Mouse (Mus musculus): ENCODE data around the gene Eipr1. TPM values are rescaled to one million over a fixed set of nuclear protein-coding genes. Genes with fewer than 3 reads are reported as not detected.

Eipr1 gene
- polyA plus RNA-seq, 1 experiment from 2014 or later: 24.9 TPM

DNA sequence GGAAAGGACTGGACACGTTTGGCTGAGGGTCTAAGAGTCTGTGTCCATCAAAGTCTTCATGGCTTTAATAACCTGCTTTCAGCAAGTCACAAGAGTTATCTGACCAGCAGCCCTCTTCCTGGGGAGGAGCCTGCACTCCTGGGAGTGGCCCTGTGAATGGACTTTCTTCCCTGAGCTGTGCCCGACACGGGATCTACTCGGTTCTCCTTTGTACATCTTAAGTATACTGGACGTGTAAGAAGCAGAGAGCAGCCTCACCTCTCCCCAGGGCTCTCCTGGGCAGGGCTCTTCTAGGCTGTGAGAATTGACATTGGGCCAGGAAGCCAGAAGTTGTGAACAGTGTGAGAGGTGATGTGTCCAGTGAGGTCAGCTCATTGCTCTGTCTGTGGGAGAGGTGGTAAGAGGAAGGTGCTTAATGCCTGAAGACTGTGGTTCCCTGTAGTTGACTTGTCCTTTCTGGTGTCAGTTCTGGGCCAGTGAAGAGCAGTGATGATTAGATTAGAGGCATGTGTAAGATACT is 89.6 kb downstream of the Eipr1 start:
- Histone ChIP-seq H3K27me3 (ENCODE audit: control insufficient read depth, insufficient read depth, low read length) (no peaks in the 10 kb centered on the region), H3K36me3 (ENCODE audit: control insufficient read depth, insufficient read depth) (no peaks in the 10 kb centered on the region), H3K27ac (ENCODE audit: low read length) (no peak overlapping the region), H3K9ac (ENCODE audit: low read length) (no peak overlapping the region), H3K4me2 (ENCODE audit: low read depth, low read length) (no peak overlapping the region), H3K4me3 (ENCODE audit: low read length) (no peak overlapping the region), H3K4me1 (ENCODE audit: control insufficient read depth, insufficient read depth, low read length) (no peaks in the 10 kb centered on the region), H3K9me3 (replicated peaks; ENCODE audit: control insufficient read depth, low read length) (no peaks in the 10 kb centered on the region)
- no peak for ATAC-seq (replicated peaks; ENCODE audit: extremely low read depth, insufficient read depth, low FRiP score)
- WGBS: 65% methylated on average over 5 of the region's 5 CpGs

- 85% methylated on average over 8 of the region's 8 CpGs for whole genome bisulfite sequencing
- ATAC-seq (replicated peaks; ENCODE audit: extremely low read depth, insufficient read depth, low FRiP score): no peak
Measured at GRCm38 (mm10) chr12:28845811-28846210, 94.2 kb downstream of the Eipr1 start.

DNA sequence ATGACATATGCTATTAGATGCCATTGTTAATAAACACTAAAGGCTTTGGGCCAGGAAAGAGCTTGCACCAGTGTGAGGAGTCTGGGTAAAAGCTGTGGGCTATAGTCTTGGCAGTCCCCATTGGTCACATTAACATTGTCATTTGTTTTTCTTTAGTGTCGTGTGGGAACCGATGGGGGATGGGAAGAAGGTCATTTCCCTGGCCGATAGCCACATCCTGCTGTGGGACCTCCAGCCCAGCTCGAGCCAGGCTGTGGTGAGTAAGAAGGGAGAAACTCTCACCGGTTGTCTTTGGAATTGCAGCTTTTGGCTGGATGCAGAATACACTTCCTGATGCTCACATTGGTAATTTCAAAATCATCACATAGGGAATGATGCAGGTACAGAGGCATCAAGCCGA is 95.8 kb downstream of the Eipr1 start:
- 68% methylated on average over 6 of the region's 6 CpGs for WGBS
- ATAC-seq (replicated peaks; ENCODE audit: extremely low read depth, insufficient read depth, low FRiP score): no peak
- Histone ChIP-seq H3K27me3 (ENCODE audit: control insufficient read depth, insufficient read depth, low read length) (no peaks in the 10 kb centered on the region), H3K36me3 (ENCODE audit: control insufficient read depth, insufficient read depth) (no peaks in the 10 kb centered on the region), H3K27ac (ENCODE audit: low read length) (no peak overlapping the region), H3K4me3 (ENCODE audit: low read length) (no peak overlapping the region), H3K9ac (ENCODE audit: low read length) (no peak overlapping the region), H3K4me1 (ENCODE audit: control insufficient read depth, insufficient read depth, low read length) (no peaks in the 10 kb centered on the region), H3K4me2 (ENCODE audit: low read depth, low read length) (no peak overlapping the region), H3K9me3 (replicated peaks; ENCODE audit: control insufficient read depth, low read length) (no peaks in the 10 kb centered on the region)

More at GRCm38 (mm10) chr12:28845811-28846210, 94.2 kb downstream of the Eipr1 start:
- no peak overlapping the region for H3K27ac ChIP-seq (ENCODE audit: low read length)
- H3K9me3 ChIP-seq (replicated peaks; ENCODE audit: control insufficient read depth, low read length): no peaks in the 10 kb centered on the region
- no peaks in the 10 kb centered on the region for H3K36me3 ChIP-seq (ENCODE audit: control insufficient read depth, insufficient read depth)
- H3K4me2 ChIP-seq (ENCODE audit: low read depth, low read length): no peak overlapping the region
- H3K9ac ChIP-seq (ENCODE audit: low read length): no peak overlapping the region
- H3K4me1 ChIP-seq (ENCODE audit: control insufficient read depth, insufficient read depth, low read length): no peaks in the 10 kb centered on the region
- H3K27me3 ChIP-seq (ENCODE audit: control insufficient read depth, insufficient read depth, low read length): no peaks in the 10 kb centered on the region
- H3K4me3 ChIP-seq (ENCODE audit: low read length): no peak overlapping the region

DNA sequence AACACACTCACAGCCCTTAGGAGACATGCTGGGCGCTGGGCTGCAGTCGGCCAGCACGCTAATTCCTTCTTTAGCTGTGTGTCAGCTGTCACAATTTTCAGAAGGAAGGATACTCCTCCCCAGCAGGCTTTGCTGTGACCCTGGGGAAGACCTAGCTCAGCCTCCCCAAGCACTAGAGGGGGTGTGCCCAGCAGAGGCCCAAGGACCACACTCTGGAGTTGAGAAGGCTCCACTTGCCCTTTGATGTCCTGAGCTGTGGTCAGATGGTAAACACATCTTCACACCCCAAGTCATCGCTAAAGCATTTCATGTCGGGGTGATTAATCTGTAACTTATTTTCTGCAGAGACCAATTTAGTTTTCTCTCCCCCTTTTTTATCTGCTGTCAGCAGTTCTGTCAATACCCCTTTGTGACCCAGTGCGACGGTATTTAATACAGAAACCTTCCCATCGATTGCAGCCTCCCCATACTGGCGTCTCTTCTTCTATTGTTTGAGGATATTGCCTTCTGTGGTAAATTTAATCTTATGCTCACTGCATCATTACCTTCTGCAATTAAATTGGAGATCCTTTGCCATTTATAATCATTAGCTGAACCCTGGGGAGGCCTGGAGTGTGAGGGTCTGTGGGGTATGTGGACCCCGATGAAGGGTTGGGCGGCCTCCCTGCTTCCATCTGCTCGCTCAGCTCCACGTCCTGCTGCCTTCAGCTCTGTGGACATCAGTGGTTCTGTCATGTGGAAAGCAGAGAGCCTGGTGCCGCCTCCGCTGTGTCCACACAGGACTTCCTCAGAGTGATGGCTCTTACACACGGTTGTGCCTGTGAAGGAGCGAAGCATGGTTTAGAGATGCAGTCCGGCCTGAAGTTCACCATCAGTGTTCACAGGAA is 97.4 kb downstream of the Eipr1 start:
- no peak overlapping the region for H3K4me3 ChIP-seq (ENCODE audit: low read length)
- no peaks in the 10 kb centered on the region for H3K27me3 ChIP-seq (ENCODE audit: control insufficient read depth, insufficient read depth, low read length)
- no peaks in the 10 kb centered on the region for H3K9me3 ChIP-seq (replicated peaks; ENCODE audit: control insufficient read depth, low read length)
- no peak overlapping the region for H3K27ac ChIP-seq (ENCODE audit: low read length)
- H3K9ac ChIP-seq (ENCODE audit: low read length): no peak overlapping the region
- no peak overlapping the region for H3K4me2 ChIP-seq (ENCODE audit: low read depth, low read length)
- no peaks in the 10 kb centered on the region for H3K36me3 ChIP-seq (ENCODE audit: control insufficient read depth, insufficient read depth)
- H3K4me1 ChIP-seq (ENCODE audit: control insufficient read depth, insufficient read depth, low read length): no peaks in the 10 kb centered on the region
- no peak for ATAC-seq (replicated peaks; ENCODE audit: extremely low read depth, insufficient read depth, low FRiP score)
- 77% methylated on average over 18 of the region's 18 CpGs for WGBS

DNA sequence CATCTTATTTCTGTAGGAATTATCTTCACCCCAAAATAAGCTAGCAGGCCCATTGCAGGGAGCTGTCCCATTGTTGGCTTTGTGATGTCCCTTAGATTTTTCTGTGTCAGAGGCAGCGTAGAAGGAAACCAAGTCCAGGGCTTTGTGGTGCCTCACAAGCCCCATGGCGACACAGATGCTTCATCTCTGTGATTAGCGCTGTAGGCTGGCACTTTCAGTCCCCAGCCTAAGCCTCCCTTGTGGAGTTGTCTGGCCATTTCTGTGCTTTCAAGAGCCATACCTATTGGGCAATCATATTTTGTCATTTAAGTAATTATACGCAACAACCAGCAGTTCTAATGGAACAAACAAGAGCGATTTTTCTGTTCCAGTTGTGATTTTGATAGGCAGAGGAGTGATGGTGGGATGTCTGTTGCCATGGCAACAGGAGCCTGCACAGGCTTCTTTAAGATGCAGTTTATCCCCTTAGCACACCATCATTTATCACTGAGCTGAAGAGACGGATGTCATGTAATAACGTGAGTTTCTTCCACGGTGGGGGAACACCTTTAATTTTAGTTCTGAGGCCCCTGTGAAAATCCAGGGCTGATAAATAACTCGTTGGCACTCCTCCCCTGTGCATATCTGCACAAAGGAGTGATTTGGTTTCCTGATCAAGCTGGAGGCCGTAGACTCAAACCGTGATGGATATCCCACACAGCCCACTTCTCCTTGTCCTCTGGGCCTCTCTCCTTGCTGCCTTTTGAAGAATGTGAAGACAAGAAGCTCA is 108.1 kb downstream of the Eipr1 start:
- no peaks in the 10 kb centered on the region for H3K36me3 ChIP-seq (ENCODE audit: control insufficient read depth, insufficient read depth)
- no peak overlapping the region for H3K9ac ChIP-seq (ENCODE audit: low read length)
- peaks cover 6% of the 10 kb centered on the region; the same call in 1 of the 2 replicates for H3K4me1 ChIP-seq (ENCODE audit: control insufficient read depth, insufficient read depth, low read length)
- WGBS: 72% methylated on average over 11 of the region's 11 CpGs
- no peak overlapping the region for H3K27ac ChIP-seq (ENCODE audit: low read length)
- no peak for ATAC-seq (replicated peaks; ENCODE audit: extremely low read depth, insufficient read depth, low FRiP score)
- H3K4me2 ChIP-seq (ENCODE audit: low read depth, low read length): no peak overlapping the region
- peaks cover 3% of the 10 kb centered on the region for H3K27me3 ChIP-seq (ENCODE audit: control insufficient read depth, insufficient read depth, low read length)
- H3K4me3 ChIP-seq (ENCODE audit: low read length): no peak overlapping the region
- no peaks in the 10 kb centered on the region for H3K9me3 ChIP-seq (replicated peaks; ENCODE audit: control insufficient read depth, low read length)

DNA sequence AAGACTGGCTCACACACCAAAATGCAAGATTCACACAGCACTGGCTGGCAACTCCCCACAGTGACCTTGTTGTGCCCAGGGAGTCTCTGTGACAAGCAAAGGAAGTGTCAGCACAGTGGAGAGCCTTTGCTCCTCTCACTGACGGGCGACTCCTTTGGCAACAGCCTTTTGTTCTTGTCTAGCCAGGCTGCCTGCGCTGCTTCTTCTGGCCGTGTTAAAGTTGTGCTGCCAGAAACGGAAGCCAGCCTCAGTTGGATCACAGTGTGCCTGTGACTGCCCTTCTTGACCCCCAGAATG is 108.6 kb downstream of the Eipr1 start:
- no peak for ATAC-seq (replicated peaks; ENCODE audit: extremely low read depth, insufficient read depth, low FRiP score)
- Histone ChIP-seq H3K9me3 (replicated peaks; ENCODE audit: control insufficient read depth, low read length) (no peaks in the 10 kb centered on the region), H3K9ac (ENCODE audit: low read length) (no peak overlapping the region), H3K36me3 (ENCODE audit: control insufficient read depth, insufficient read depth) (no peaks in the 10 kb centered on the region), H3K4me3 (ENCODE audit: low read length) (no peak overlapping the region), H3K27ac (ENCODE audit: low read length) (no peak overlapping the region), H3K4me1 (ENCODE audit: control insufficient read depth, insufficient read depth, low read length) (peaks cover 4% of the 10 kb centered on the region; the same call in 1 of the 2 replicates), H3K27me3 (ENCODE audit: control insufficient read depth, insufficient read depth, low read length) (peaks cover 3% of the 10 kb centered on the region), H3K4me2 (ENCODE audit: low read depth, low read length) (no peak overlapping the region)
- 46% methylated on average over 5 of the region's 5 CpGs for WGBS

GRCm38 (mm10) chr12:28863260-28863659 is 111.7 kb downstream of the Eipr1 start:
- H3K9ac ChIP-seq (ENCODE audit: low read length): no peak overlapping the region
- no peaks in the 10 kb centered on the region for H3K9me3 ChIP-seq (replicated peaks; ENCODE audit: control insufficient read depth, low read length)
- ATAC-seq (replicated peaks; ENCODE audit: extremely low read depth, insufficient read depth, low FRiP score): no peak; the same call in 1 of the 2 replicates
- no peak overlapping the region for H3K4me3 ChIP-seq (ENCODE audit: low read length)
- peaks cover 3% of the 10 kb centered on the region; the same call in 1 of the 2 replicates for H3K27me3 ChIP-seq (ENCODE audit: control insufficient read depth, insufficient read depth, low read length)
- H3K36me3 ChIP-seq (ENCODE audit: control insufficient read depth, insufficient read depth): no peaks in the 10 kb centered on the region
- no peak overlapping the region for H3K27ac ChIP-seq (ENCODE audit: low read length)
- 74% methylated on average over 12 of the region's 12 CpGs for WGBS
- H3K4me1 ChIP-seq (ENCODE audit: control insufficient read depth, insufficient read depth, low read length): no peaks in the 10 kb centered on the region
- no peak overlapping the region for H3K4me2 ChIP-seq (ENCODE audit: low read depth, low read length)

- Histone ChIP-seq H3K27me3 (ENCODE audit: control insufficient read depth, insufficient read depth, low read length) (no peaks in the 10 kb centered on the region), H3K4me3 (ENCODE audit: low read length) (no peak overlapping the region), H3K36me3 (ENCODE audit: control insufficient read depth, insufficient read depth) (no peaks in the 10 kb centered on the region), H3K4me1 (ENCODE audit: control insufficient read depth, insufficient read depth, low read length) (no peaks in the 10 kb centered on the region), H3K4me2 (ENCODE audit: low read depth, low read length) (no peak overlapping the region), H3K27ac (ENCODE audit: low read length) (no peak overlapping the region), H3K9me3 (replicated peaks; ENCODE audit: control insufficient read depth, low read length) (no peaks in the 10 kb centered on the region), H3K9ac (ENCODE audit: low read length) (no peak overlapping the region)
- 84% methylated on average over 1 of the region's 1 CpGs for WGBS
- ATAC-seq (replicated peaks; ENCODE audit: extremely low read depth, insufficient read depth, low FRiP score): no peak
Measured at GRCm38 (mm10) chr12:28866121-28866520, 114.5 kb downstream of the Eipr1 start.

DNA sequence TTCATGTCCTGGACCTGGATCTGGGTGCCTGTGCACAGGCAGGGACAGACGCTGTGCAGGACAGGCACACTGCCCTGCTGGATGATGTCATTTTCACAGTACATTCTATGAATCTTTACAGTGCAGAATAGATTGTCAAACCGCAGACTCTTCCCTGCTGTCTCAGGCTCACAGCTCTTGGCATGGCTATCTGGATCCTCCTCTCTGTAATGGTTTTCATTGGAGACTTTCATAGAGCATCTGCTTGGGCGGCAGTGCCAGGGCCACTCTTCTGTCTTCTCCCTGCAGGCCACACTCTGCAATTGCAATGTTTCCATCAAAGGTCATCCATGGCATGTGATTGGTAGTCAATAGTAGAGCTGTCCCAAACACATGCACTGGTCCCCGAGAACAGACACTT is 117.2 kb downstream of the Eipr1 start:
- Histone ChIP-seq H3K27ac (ENCODE audit: low read length) (no peak overlapping the region), H3K27me3 (ENCODE audit: control insufficient read depth, insufficient read depth, low read length) (no peaks in the 10 kb centered on the region), H3K4me1 (ENCODE audit: control insufficient read depth, insufficient read depth, low read length) (no peaks in the 10 kb centered on the region), H3K4me2 (ENCODE audit: low read depth, low read length) (no peak overlapping the region), H3K4me3 (ENCODE audit: low read length) (no peak overlapping the region), H3K36me3 (ENCODE audit: control insufficient read depth, insufficient read depth) (no peaks in the 10 kb centered on the region), H3K9me3 (replicated peaks; ENCODE audit: control insufficient read depth, low read length) (no peaks in the 10 kb centered on the region), H3K9ac (ENCODE audit: low read length) (no peak overlapping the region)
- ATAC-seq (replicated peaks; ENCODE audit: extremely low read depth, insufficient read depth, low FRiP score): no peak
- WGBS: 85% methylated on average over 4 of the region's 4 CpGs
